Mouse (Mus musculus): ENCODE measurements around the gene Gm20388. TPM values are rescaled to one million over a fixed set of nuclear protein-coding genes. Genes with fewer than 3 reads are reported as not detected.

The Gm20388 gene
- polyA plus RNA-seq, 1 experiment from 2014 or later = 3.6 TPM

DNA sequence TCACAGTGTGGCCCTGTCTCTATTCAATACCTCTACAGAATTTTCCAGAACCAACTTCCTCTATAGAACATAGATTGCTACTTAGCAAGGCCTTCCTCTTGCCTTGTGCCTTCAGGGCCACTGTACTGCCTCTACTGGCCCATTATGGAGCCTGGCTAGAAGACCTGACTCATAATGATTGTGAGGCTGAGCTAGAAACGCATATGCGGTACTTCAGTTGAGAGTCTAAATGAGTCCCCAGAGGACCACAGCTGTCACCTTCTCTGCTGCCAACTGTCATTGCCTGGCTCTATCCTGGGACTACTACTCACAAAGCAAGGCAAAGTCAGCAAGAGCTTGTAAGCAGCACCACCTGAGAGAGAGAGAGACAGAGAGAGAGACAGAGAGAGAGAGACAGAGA, 4273.9 kb downstream of the Gm20388 start:
- no peak for DNase-seq (ENCODE audit: low spot score)
- Histone ChIP-seq H3K4me3 (no peak overlapping the region), H3K4me1 (peaks cover 16% of the 10 kb centered on the region), H3K36me3 (replicated peaks) (no peaks in the 10 kb centered on the region), H3K27ac (replicated peaks) (no peak overlapping the region), H3K9me3 (no peaks in the 10 kb centered on the region), H3K27me3 (replicated peaks; ENCODE audit: low read depth, poor library complexity, severe bottlenecking) (no peaks in the 10 kb centered on the region)
- 81% methylated on average over 2 of the region's 2 CpGs for WGBS

DNA sequence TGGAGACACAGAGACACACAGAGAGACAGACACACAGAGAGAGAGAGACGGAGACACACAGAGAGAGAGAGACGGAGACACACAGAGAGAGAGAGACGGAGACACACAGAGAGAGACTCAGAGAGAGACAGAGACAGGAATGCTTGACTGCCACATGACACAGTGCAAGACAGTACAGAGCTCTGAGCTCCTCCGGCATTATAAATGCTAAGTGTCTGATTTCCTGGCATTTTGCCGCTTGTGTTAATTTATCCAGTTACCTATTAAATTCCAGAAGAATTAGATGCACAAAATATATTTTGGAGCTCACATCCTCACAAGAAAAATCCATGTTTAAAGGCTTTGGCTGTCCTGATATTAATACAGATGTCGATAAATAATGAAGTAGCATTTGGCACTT, 4274.4 kb downstream of the Gm20388 start:
- Histone ChIP-seq H3K9me3 (no peaks in the 10 kb centered on the region), H3K4me1 (peaks cover 19% of the 10 kb centered on the region), H3K27ac (replicated peaks) (no peak overlapping the region), H3K4me3 (no peak overlapping the region), H3K27me3 (replicated peaks; ENCODE audit: low read depth, poor library complexity, severe bottlenecking) (no peaks in the 10 kb centered on the region), H3K36me3 (replicated peaks) (no peaks in the 10 kb centered on the region)
- 90% methylated on average over 6 of the region's 6 CpGs for WGBS
- no peak for DNase-seq (ENCODE audit: low spot score)

DNA sequence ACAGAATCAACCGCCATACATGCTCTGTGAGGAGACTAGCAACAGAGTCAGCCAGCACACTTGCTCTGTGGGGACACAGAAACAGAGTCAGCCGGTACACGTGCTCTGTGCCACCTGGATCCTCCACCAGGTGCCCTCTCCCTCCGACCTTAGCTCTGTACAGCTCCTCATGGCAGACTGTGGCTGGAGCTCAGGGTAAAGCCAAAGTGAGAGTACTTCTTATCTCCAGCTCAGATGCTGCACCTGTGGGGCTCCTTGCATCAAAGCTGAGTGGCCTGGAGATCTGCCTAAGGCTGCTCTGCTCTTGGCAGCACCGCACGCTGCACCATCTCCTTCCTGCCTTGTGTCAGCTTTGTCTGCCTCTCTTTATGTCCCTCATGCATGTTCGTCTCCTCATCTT, 4279.7 kb downstream of the Gm20388 start:
- Histone ChIP-seq H3K4me1 (peaks cover 15% of the 10 kb centered on the region), H3K9me3 (no peaks in the 10 kb centered on the region), H3K4me3 (no peak overlapping the region), H3K27me3 (replicated peaks; ENCODE audit: low read depth, poor library complexity, severe bottlenecking) (no peaks in the 10 kb centered on the region), H3K36me3 (replicated peaks) (no peaks in the 10 kb centered on the region), H3K27ac (replicated peaks) (no peak overlapping the region)
- DNase-seq (ENCODE audit: low spot score) = no peak
- WGBS = 88% methylated on average over 7 of the region's 7 CpGs

DNA sequence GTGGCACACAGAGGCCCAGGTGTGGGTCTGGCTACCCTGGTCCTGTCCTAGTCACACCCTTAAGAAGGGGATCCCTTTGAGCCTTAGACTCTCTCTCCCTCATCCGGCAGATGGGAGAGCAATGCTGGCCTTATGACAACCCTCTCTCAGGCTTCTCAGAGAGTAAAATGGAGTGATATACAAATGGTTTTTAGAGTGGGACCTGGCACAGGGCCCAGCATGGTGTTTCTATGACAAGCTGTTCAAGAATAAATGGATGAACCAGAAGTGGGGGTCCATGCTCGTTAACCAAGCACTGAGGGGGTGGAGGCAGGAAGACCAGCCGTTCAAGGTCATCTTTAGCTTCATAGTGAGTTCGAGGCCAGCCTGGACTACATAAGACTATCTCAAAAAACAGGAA, 4281.6 kb downstream of the Gm20388 start:
- Histone ChIP-seq H3K4me3 (no peak overlapping the region), H3K36me3 (replicated peaks) (no peaks in the 10 kb centered on the region), H3K27ac (replicated peaks) (no peak overlapping the region), H3K9me3 (no peaks in the 10 kb centered on the region), H3K27me3 (replicated peaks; ENCODE audit: low read depth, poor library complexity, severe bottlenecking) (no peaks in the 10 kb centered on the region), H3K4me1 (peaks cover 31% of the 10 kb centered on the region)
- 90% methylated on average over 4 of the region's 4 CpGs for WGBS
- no peak for DNase-seq (ENCODE audit: low spot score)

DNA sequence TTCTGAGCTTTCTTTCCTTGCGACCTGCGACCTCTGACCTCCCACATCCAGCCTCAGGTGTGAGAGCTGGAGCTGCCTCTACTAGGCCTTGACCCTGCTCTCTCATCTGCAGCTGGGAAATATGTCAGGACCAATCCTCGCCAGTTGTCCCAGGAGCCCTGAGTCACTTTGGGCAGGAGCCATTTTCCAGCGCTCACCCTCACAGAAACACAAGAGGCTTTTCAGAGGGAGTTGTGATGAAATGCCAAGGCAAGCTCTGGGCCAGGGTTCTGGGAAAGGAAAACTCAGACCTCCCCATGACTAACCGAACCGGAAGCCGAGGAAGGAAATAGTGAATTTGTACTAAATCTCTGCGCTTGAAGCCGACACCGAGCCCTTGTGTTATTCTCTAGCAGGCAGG, 4282.3 kb downstream of the Gm20388 start:
- Histone ChIP-seq H3K9me3 (no peaks in the 10 kb centered on the region), H3K4me1 (peaks cover 33% of the 10 kb centered on the region), H3K27me3 (replicated peaks; ENCODE audit: low read depth, poor library complexity, severe bottlenecking) (no peaks in the 10 kb centered on the region), H3K27ac (replicated peaks) (no peak overlapping the region), H3K4me3 (no peak overlapping the region), H3K36me3 (replicated peaks) (no peaks in the 10 kb centered on the region)
- 84% methylated on average over 10 of the region's 10 CpGs for WGBS
- DNase-seq (ENCODE audit: low spot score) = no peak

DNA sequence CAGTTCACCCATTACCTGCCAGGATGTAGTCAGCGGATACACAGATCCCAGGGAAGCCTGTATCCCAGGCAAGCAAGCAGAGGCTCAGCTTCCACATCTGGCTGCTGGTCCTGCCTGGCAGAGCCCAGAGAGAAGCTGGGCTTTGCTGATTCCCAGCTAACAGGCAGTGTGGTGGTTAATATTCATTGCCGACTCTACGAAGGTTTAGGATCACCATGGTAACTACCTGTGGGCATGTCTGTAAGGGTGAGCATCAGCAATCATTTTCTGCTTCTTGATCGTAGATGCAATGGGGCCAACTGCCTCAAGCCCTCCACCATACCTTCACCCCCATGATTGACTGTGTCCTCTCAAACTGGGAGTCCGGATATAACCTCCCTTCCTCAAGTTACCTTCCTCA, 4283.4 kb downstream of the Gm20388 start:
- H3K9me3 ChIP-seq = no peaks in the 10 kb centered on the region
- no peak overlapping the region for H3K4me3 ChIP-seq
- 93% methylated on average over 5 of the region's 5 CpGs for WGBS
- H3K27me3 ChIP-seq (replicated peaks; ENCODE audit: low read depth, poor library complexity, severe bottlenecking) = peaks cover 6% of the 10 kb centered on the region; the same call in 1 of the 2 replicates
- H3K36me3 ChIP-seq (replicated peaks) = no peaks in the 10 kb centered on the region
- no peak for DNase-seq (ENCODE audit: low spot score)
- H3K27ac ChIP-seq (replicated peaks) = no peak overlapping the region
- peaks cover 33% of the 10 kb centered on the region for H3K4me1 ChIP-seq

DNA sequence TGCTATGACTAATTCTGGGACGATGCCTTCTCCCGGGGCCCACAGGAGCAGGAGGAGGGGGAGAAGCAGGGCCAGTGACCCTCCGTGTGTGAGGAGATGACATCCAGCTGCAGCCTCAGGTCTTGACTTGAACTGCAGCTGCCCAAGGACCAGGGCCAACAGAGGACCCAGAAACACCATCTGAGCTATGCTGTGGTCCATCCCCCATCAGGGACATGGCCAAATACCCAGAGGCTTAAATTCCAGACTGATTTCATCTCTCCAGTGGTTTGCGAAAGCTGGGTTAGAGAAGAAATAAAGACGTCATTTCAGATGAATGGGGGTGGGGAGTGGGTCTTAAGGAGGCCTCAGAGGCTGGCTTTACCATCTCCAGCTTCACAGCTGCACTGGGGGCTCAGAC, 4285.6 kb downstream of the Gm20388 start:
- DNase-seq (ENCODE audit: low spot score) = peak; percentile 27
- H3K9me3 ChIP-seq = no peaks in the 10 kb centered on the region
- H3K27me3 ChIP-seq (replicated peaks; ENCODE audit: low read depth, poor library complexity, severe bottlenecking) = peaks cover 7% of the 10 kb centered on the region; the same call in 1 of the 2 replicates
- peak overlapping the region; percentile 20; the same call in 1 of the 2 replicates for H3K27ac ChIP-seq (replicated peaks)
- peaks cover 35% of the 10 kb centered on the region for H3K4me1 ChIP-seq
- H3K36me3 ChIP-seq (replicated peaks) = no peaks in the 10 kb centered on the region
- 45% methylated on average over 5 of the region's 5 CpGs for WGBS
- no peak overlapping the region for H3K4me3 ChIP-seq

DNA sequence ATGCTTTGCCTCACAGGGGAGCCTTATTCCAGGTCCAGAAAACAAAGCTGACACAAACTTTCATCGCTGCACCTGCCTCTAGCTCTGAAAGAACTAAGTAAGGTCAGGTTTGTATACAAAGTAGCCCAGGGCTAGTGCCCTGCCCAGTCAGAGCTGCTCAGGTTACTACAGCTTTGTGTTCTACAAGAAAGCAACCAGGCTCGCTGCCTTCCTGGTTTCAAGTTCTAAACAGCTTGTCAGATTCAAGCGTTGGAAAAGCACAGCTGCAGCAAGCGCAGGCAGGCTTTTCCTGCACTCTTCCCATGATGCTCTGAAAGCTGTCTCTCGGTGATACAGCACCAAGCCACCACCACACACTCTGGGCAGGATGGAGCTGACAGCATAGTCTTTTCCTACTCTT, 4286.2 kb downstream of the Gm20388 start:
- no peaks in the 10 kb centered on the region for H3K36me3 ChIP-seq (replicated peaks)
- H3K27ac ChIP-seq (replicated peaks) = peak overlapping the region; percentile 27
- no peaks in the 10 kb centered on the region for H3K9me3 ChIP-seq
- peaks cover 37% of the 10 kb centered on the region for H3K4me1 ChIP-seq
- no peak overlapping the region for H3K4me3 ChIP-seq
- DNase-seq (ENCODE audit: low spot score) = peak; percentile 30
- WGBS = 38% methylated on average over 5 of the region's 5 CpGs
- peaks cover 7% of the 10 kb centered on the region; the same call in 1 of the 2 replicates for H3K27me3 ChIP-seq (replicated peaks; ENCODE audit: low read depth, poor library complexity, severe bottlenecking)

DNA sequence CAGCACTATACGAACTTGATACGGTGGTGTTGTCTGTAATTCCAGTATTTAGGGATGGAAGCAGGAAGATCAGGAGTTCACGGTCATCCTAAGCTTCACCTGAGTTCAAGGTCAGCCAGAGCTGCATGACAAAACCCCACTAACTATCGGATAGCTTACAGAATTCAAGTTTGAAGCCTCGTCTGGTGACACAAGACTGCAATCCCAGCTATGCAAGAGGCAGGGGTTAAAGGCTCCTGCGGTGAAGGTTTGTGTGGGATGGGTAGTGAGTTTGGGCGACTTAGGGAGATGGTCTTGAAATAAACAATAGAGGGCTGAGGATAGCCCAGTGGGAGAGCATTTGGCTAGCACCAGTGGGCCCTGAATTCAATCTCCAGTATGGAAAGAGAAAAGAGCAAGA, 4287.6 kb downstream of the Gm20388 start:
- no peak for DNase-seq (ENCODE audit: low spot score)
- peaks cover 32% of the 10 kb centered on the region for H3K4me1 ChIP-seq
- H3K9me3 ChIP-seq = no peaks in the 10 kb centered on the region

DNA sequence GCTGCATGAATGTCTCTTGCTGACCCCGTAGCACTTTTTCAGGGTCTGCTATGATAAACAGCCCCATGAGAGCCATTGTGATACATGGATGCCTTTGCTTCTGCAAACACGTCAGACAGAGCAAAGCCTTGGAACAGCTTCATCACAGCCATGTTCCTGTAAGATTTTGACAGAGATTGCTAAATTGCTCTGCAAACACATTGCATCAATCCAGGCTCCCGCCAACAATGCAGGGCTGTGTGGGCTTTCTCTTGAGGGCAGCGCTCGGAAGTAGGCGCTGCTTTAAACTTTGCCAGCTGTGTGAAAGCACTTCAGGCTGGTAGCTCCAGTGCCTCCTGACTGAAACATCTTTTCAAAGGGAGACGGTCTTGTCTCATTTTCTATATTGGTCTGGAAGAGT, 4289.8 kb downstream of the Gm20388 start:
- H3K27ac ChIP-seq (replicated peaks) = peak overlapping the region; percentile 30; the same call in 1 of the 2 replicates
- peaks cover 7% of the 10 kb centered on the region; the same call in 1 of the 2 replicates for H3K27me3 ChIP-seq (replicated peaks; ENCODE audit: low read depth, poor library complexity, severe bottlenecking)
- no peak overlapping the region for H3K4me3 ChIP-seq
- peak; percentile 56 for DNase-seq (ENCODE audit: low spot score)
- no peaks in the 10 kb centered on the region for H3K36me3 ChIP-seq (replicated peaks)
- no peaks in the 10 kb centered on the region for H3K9me3 ChIP-seq
- WGBS = 60% methylated on average over 7 of the region's 7 CpGs
- peaks cover 37% of the 10 kb centered on the region for H3K4me1 ChIP-seq

More for the DNA sequence above, 4287.6 kb downstream of the Gm20388 start:
- H3K27ac ChIP-seq (replicated peaks) = no peak overlapping the region
- H3K36me3 ChIP-seq (replicated peaks) = no peaks in the 10 kb centered on the region
- peaks cover 7% of the 10 kb centered on the region; the same call in 1 of the 2 replicates for H3K27me3 ChIP-seq (replicated peaks; ENCODE audit: low read depth, poor library complexity, severe bottlenecking)
- WGBS = 79% methylated on average over 7 of the region's 7 CpGs
- no peak overlapping the region for H3K4me3 ChIP-seq

DNA sequence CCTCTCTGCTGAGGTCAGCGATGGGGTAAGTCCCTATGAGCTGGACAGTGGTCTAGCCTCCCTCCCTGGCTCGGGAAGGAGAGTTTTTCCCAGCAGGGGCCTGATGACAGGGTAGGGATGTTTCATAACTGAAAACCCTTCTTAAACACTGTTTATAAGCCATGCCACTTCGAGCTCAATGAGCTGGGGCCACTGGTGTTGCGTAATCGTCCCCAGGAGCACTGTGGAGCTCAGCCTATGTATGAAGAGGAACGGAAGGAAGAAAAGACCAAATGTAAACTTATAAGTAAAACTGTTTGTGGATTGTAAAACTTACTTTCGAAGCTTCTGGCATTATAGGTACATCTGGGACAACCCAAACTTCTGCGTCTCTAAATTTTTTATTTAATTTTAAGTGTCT, 4291.1 kb downstream of the Gm20388 start:
- H3K27me3 ChIP-seq (replicated peaks; ENCODE audit: low read depth, poor library complexity, severe bottlenecking) = peaks cover 7% of the 10 kb centered on the region; the same call in 1 of the 2 replicates
- H3K4me1 ChIP-seq = peaks cover 26% of the 10 kb centered on the region
- H3K36me3 ChIP-seq (replicated peaks) = no peaks in the 10 kb centered on the region
- DNase-seq (ENCODE audit: low spot score) = no peak
- no peaks in the 10 kb centered on the region for H3K9me3 ChIP-seq
- no peak overlapping the region for H3K4me3 ChIP-seq
- WGBS = 88% methylated on average over 8 of the region's 8 CpGs
- no peak overlapping the region for H3K27ac ChIP-seq (replicated peaks)

DNA sequence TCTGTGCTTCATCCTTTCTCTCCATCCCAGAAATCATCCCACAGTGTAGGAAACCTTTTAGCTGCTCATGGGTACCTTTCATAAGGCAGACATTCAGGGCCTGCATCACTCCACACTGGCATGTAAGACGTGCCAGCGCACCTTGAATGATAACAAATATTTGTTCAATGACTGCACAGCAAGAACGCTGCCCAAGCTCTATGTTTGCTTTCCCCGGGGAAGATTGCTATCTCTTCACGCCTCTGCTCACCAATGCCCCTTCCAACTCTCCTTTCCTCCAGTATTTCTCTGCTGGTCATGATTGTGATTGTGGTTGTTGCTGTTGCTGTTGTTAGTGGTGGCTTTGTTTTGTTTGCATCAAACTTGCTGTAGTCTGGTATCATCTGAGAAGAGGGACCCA, 4292.3 kb downstream of the Gm20388 start:
- Histone ChIP-seq H3K27ac (replicated peaks) (no peak overlapping the region), H3K4me3 (no peak overlapping the region), H3K9me3 (no peaks in the 10 kb centered on the region), H3K27me3 (replicated peaks; ENCODE audit: low read depth, poor library complexity, severe bottlenecking) (peaks cover 7% of the 10 kb centered on the region; the same call in 1 of the 2 replicates), H3K36me3 (replicated peaks) (no peaks in the 10 kb centered on the region), H3K4me1 (peaks cover 18% of the 10 kb centered on the region)
- 87% methylated on average over 5 of the region's 5 CpGs for WGBS
- DNase-seq (ENCODE audit: low spot score) = no peak

DNA sequence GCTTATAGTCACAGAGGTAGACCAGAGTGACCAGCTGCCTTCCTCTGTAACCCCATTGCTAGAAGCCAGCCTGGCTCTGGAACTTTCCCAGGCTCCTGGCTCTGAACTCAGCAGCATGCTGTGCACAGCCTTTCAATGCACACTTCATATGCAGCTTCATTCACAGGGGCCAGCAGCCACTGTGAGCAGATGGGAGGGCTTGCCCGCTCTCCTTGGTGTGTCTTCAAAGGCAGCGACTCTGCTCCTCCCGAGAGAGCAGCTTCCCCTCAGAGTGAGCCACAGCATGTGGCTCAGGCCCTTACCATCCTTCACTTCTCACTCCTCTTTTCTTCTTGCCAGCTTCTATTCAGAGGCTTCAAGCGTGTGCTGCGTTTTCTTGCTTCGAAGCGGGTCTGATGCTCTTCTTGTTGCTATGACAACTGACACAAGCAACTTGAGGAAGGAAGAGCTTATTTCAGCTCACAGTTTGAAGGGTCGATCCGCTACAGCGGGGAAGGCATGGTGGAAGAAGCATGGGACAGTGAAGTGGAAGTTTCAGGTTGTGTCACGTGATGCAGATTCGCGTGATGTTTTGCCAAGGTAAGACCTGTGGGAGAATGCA, 4293.5 kb downstream of the Gm20388 start:
- WGBS = 86% methylated on average over 13 of the region's 13 CpGs
- no peaks in the 10 kb centered on the region for H3K9me3 ChIP-seq
- peak overlapping the region; percentile 19; the same call in 1 of the 2 replicates for H3K27ac ChIP-seq (replicated peaks)
- H3K36me3 ChIP-seq (replicated peaks) = no peaks in the 10 kb centered on the region
- no peak overlapping the region for H3K4me3 ChIP-seq
- no peak for DNase-seq (ENCODE audit: low spot score)
- H3K4me1 ChIP-seq = peaks cover 18% of the 10 kb centered on the region
- H3K27me3 ChIP-seq (replicated peaks; ENCODE audit: low read depth, poor library complexity, severe bottlenecking) = no peaks in the 10 kb centered on the region

Measured in embryonic facial prominence, embryonic 10.5 days (tissue).